Mouse (Mus musculus) cerebellum, adult 2 months (tissue): ENCODE measurements around the gene Tmem254a. TPM values are rescaled to one million over a fixed set of nuclear protein-coding genes. Genes with fewer than 3 reads are reported as not detected.
"Not testable (repeated sequence)": the region's sequence is repeated elsewhere in the genome, so short reads cannot be mapped to it uniquely, and the experiment has no call there.

Source experiments
- DNase-seq, 2 experiments: peaks; one replicate each; pipeline ENCODE4 v3.0.0; 2021
- H3K27ac ChIP-seq: fragments of 200-500 bp; 2 replicates; pipeline ENCODE4 v1.5.1; 2012; ENCODE audit warnings: low read length, control low read depth, inconsistent platforms; ENCODE audit not compliant: insufficient read depth
- H3K27me3 ChIP-seq: fragments of 200-500 bp; 2 replicates; pipeline ENCODE4 v1.6.1; 2012; ENCODE audit warnings: inconsistent platforms, mild to moderate bottlenecking, low read length, moderate library complexity; ENCODE audit not compliant: control insufficient read depth, insufficient read depth
- H3K4me1 ChIP-seq: fragments of 200-500 bp; 2 replicates; pipeline ENCODE4 v1.6.1; 2011; ENCODE audit warnings: low read length; ENCODE audit not compliant: control insufficient read depth, insufficient read depth
- H3K4me3 ChIP-seq: fragments of 200-500 bp; replicated peaks from 2 replicates; pipeline ENCODE3; 2011; ENCODE audit warnings: mild to moderate bottlenecking, low read depth, low read length, control low read depth; ENCODE audit not compliant: insufficient read depth
- WGBS: fragments of 180-500 bp; shearing (Covaris S2); methylation state at CpG from one replicate; pipeline ENCODE4 v1.1.7; 2018; 5-methylcytosine and 5-hydroxymethylcytosine counted together
- polyA plus RNA-seq: library from polyadenylated mRNA; depleted of rRNA; stranded (reverse); fragments of >200 nt; gene quantifications from 2 replicates; pipeline ENCODE4 v1.2.3, GENCODE M21; 2012; rRNA removed

Gene Tmem254a
- polyA plus RNA-seq, 1 experiment: 2.6 TPM

GRCm38 (mm10) chr14:25885886-25886285 is 41.6 kb downstream of the Tmem254a start:
- H3K4me3 ChIP-seq, H3K27me3 ChIP-seq, H3K27ac ChIP-seq, H3K4me1 ChIP-seq, DNase-seq: not testable (repeated sequence)
- WGBS: no CpG with 5 or more reads among the region's 12 CpGs

GRCm38 (mm10) chr14:25881769-25882168 is 45.7 kb downstream of the Tmem254a start:
- WGBS: no CpG with 5 or more reads among the region's 9 CpGs
- H3K27ac ChIP-seq, H3K4me3 ChIP-seq, DNase-seq, H3K27me3 ChIP-seq, H3K4me1 ChIP-seq: not testable (repeated sequence)

GRCm38 (mm10) chr14:25876640-25877039 is 50.8 kb downstream of the Tmem254a start:
- not testable (repeated sequence) for H3K4me3 ChIP-seq, H3K27me3 ChIP-seq, DNase-seq, H3K27ac ChIP-seq, H3K4me1 ChIP-seq
- WGBS: no CpG with 5 or more reads among the region's 7 CpGs

Other genes with a start within 250 kb of the Tmem254a start
- gene Ppif, start 233.5 kb downstream of the Tmem254a start, polyA plus RNA-seq: 62.7 and 63.3 TPM in 2 replicates
- gene Zcchc24, start 158.6 kb downstream of the Tmem254a start, polyA plus RNA-seq: 67.3 and 71.4 TPM in 2 replicates
- 12.3 and 12.9 TPM in 2 replicates for gene Anxa11, start 85.5 kb downstream of the Tmem254a start, polyA plus RNA-seq
- 0.27 TPM in 1 of 2 replicates, not detected in the other for gene Plac9a, start 24.6 kb downstream of the Tmem254a start, polyA plus RNA-seq
- gene Cphx1, start 10.6 kb upstream of the Tmem254a start, polyA plus RNA-seq: 0.15 TPM in 1 of 2 replicates, not detected in the other
- 1.2 and 1.6 TPM in 2 replicates for gene Duxbl1, start 50.9 kb upstream of the Tmem254a start, polyA plus RNA-seq
- gene Gm9780, start 115.0 kb upstream of the Tmem254a start, polyA plus RNA-seq: 1.5 and 5.1 TPM in 2 replicates
- gene Tmem254c, start 139.7 kb upstream of the Tmem254a start, polyA plus RNA-seq: 0.13 and 3.7 TPM in 2 replicates
- gene Cphx2, start 153.8 kb upstream of the Tmem254a start, polyA plus RNA-seq: not detected in 2 replicates
- gene Cphx3, start 154.6 kb upstream of the Tmem254a start, polyA plus RNA-seq: not detected in 2 replicates
- gene Duxbl2, start 190.7 kb upstream of the Tmem254a start, polyA plus RNA-seq: not detected in 2 replicates